Mouse (Mus musculus) lung, postnatal 14 days (tissue): Measurements from ENCODE around the gene Ugt1a5.

ENCODE experiments used
- DNase-seq: peaks from one replicate; pipeline ENCODE4 v3.0.0; 2021

The Ugt1a5 gene

DNA sequence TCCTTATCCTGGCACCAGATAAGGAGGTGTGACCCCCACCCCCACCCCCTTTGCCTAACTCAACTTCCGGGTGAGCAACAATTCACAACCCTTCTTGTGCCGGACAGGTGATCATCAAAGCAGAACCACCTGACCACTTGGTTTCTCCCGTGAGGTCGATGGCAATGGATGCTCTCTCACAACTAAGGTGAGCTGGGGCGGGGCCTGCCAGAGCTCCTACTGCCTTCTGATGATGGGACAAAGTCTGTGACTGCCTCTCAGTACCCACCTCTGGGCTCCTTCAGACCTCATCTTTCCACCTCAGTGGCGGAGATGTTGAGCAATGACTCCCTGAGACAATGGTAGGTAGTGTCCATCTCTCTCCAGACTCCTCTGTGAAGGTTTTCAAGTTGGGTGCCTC, 80.1 kb downstream of the Ugt1a5 start:
- no peak for DNase-seq

DNA sequence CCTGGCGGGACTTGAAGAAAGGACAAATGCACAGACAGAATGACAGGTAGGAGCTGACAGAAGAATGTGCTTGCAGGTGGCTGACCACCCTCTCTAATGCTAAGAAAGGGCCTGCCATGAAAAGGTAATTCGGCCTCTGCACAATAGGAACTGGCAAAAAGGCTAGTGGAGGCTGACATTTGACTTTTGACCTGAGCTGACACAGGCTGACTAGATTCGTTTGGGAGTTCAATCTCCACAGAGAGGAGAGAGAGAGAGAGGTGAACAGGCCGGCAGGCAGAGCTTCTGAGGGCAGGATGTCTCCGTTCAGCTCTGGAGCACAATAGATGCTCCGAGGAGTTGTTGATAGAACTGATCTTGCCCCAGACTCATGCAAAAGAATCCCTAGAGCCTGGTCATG, 80.6 kb downstream of the Ugt1a5 start:
- DNase-seq: no peak

DNA sequence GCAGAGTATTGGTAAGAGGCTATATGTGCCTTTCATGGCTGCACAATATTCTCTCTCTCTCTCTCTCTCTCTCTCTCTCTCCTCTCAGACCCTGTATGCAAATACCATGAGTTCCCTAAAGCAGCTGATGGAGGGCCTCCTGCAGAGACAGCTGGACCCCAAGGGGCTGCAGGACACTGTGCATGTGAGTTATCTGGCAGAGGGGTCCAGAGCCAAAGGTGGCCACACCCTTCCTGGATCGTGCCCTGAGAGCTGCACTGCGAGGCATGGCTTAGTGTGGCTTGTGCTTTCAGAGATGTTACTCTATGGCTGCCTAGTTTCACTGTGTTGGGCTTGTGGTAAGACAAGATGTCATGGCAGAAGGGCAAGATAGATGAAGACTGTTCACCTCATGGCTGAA, 81.8 kb downstream of the Ugt1a5 start:
- DNase-seq: no peak

DNA sequence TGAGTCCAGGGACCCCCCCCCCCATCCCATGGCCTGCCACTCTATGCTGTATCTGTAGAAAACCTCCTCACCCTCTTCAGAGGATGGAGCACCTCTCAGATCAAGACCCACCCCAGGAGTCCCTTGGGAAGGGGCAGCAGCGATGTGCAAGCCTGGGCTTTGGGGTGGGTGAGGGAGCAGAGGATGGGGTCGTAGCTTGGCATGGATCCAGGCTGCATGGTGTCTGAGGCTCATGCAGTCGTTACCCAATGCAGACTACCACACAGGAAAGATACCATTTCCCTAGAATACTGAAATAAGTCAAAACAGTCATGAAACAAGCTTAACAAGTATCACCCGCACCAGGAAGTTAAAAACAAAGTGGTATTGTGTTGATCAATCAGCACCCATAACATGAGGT, 82.8 kb downstream of the Ugt1a5 start:
- no peak for DNase-seq

DNA sequence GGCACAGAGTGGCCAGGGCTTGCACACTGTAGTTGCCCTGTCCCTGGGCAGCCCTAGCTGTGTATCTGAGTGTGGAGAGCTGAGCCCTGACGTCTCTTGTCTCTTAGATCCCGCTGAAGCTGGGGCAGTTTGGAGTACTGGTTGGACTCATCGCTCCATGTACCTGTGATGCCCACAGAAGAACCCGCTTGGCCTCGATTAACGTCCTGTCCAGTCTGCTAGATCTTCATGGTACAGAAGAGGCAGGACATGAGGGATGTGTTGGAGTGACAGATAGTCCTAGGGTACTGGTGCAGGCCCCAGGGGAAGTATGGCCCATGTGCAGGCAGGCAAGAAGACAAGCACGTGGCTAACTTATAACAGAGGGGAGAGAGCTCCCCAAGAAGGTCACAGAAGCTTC, 83.8 kb downstream of the Ugt1a5 start:
- DNase-seq: no peak

DNA sequence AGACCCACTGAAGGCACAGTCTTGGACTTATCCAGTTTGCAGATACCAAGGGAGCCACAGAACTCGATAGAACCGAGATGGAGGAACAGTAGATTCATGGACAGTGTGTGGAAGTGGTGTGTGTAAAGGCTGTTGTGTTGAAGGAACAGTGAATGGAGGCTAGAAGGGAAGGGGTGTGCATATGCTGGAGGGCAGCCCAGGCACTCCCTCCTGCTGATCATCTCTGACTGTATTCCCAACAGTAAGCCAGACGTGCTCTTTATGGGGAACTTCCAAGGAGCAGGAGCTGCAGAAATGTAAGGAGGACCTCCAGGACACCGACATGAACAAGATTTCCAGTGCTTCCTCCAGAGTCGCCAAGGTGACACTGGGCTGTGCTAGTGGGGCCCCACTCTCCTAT, 84.2 kb downstream of the Ugt1a5 start:
- DNase-seq: no peak

DNA sequence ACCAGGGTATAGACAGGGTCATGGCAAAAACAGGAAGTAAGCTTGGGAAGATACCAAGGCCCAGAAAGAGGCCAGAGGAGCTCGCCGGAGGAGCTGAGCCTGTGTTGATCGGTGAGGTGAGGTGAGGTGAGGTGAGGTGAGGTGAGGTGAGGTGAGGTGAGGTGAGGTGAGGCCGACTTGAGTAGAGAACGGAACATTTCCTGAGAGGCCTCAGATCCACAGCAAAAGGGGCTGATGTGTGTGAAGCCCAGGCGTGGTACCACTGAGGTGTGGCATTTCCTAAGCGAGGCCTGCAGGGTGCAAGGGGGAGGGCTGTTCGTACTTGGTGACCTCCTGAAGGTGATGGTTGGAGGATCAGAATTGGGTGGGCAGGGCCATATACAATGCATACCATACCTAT, 87.3 kb downstream of the Ugt1a5 start:
- DNase-seq: no peak

DNA sequence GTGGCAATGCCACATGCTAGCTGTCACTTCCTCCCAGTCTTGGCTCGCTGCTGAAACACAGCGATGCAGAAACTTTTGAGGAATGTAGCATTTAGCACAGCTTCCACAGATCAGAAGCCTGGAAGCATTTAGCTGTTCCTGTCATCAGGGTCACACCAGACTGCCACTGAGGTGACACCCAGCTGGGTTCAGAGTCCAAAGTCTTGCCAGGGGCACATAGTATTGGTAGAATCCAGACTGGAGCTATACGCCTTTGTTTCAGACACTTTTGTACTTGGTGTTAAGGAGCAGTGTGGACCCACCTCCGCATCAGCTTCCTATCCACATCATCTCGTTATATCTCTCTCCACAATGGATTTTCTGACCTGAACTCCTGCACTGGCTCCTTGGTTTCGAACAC, 87.7 kb downstream of the Ugt1a5 start:
- no peak for DNase-seq

DNA sequence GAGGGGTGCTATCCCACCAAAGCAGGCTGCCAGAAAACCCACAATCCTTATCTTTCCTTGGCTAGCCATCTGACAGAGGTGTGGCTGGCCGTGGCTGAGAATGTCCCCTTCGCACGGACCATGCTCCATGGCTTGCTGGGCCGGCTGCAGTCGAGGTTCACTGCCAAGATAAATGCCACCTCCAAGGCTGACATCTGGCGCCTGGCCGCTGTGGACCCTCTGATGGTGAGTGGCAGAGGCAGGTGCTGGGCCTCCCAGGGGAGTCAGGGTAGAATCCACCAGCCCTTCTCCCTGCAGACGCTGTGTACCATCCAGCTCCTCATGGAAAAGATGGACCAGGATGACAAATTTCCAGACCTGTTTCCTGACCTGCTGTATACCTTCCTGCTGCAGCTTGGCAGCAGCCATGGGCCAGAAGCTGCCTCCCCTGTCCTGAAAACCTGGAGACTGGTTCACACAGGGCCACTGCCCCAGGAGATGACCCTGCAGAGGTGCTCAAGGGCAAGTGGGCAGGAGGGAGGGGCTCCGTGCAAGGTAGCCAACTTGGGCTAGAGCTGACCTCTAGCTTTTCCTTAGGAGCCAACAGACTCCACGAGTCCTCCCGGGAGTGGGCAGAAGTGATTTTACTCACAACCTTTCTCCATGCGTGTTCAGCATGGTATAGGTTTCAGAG, 89.1 kb downstream of the Ugt1a5 start:
- DNase-seq: no peak

DNA sequence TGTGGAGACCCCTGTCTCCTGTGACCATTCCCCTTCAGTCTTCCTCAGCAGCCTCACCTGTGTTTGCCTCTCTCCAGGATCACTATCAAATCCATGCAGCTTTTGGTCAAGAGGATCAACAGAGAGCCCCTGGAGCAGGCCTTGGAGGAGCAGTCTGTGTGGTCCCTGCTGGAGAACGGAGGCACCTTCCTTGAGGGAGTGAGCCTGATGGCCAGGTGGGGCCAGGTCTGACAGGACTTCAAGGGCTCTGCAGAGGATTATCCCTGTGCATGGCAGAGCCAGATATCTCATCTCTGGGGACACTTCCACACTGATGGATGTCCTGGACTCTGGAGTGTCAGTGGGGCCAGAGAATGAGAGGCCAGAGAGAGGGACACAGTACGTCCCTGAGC, 89.7 kb downstream of the Ugt1a5 start:
- DNase-seq: no peak

DNA sequence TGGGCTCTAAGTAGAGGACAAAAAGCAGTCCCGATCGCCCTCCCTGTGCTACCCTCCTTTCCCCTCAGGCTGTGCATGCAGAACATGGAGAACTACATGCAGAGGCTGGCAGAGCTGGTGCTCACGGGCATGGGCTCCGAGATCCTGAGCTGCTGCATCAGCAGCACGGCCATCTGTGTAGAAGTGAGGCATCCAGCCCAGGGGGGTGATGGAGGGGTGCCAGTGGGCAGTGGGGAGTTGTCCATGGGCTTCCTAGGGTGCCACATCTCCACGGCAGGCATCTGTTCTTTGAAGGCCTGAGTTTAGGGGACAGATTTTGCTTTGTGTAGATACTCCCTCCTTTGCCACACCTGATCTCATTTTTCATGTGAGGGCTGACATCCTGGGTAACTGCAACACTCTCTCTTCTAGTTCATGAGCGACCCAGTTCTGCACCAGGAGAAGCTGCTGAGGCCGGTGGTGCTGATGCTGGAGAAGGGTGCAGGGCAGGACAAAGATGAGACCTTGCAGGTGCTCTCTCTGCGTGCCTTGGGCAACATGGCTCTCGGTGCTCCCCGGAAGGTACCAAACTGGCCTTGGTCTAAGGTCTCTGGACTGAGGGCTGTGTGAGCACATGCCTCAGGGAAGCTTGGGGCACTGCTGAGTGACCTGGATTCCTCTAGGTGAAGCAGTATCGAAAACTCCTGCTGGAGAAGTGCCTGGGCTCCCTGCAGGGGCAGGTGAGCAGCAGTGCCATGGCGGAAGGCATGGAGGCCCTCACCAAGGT, 90.4 kb downstream of the Ugt1a5 start:
- no peak for DNase-seq

DNA sequence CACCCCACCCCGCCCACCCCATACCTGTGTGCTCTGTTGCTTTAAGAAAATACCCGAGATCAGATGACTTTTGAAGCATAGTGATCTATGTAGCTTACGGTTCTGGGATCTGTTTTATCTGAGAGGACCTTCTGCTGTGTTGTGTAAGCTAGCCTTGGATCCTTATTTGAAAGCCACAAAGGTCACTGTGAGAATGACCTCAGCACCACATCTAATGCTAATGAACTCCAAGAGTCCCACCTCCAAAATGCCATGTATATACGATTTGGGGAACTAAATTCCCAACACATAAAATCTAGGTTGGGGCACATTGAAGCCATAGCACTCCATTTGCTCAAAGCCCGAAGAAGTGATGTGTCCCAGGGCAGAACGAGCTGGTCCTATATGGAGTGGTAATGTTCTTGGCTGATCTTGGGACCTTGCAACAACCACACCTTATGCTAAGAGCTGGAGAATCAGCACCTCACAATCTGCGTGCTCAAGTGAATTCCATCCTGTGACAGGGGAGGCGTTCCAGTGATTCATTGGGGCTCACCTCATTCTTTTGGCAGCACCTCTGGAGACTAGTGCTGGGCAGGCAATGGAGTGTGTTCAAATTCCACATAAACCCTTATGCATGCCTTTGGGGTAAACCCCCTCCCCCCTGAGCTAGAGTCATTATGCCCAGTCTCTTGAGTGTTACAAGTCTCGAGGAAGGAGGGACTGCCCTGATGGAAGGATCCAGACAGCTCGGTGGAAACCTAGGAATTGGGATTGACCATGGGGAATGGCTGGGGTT, 91.3 kb downstream of the Ugt1a5 start:
- DNase-seq: no peak

DNA sequence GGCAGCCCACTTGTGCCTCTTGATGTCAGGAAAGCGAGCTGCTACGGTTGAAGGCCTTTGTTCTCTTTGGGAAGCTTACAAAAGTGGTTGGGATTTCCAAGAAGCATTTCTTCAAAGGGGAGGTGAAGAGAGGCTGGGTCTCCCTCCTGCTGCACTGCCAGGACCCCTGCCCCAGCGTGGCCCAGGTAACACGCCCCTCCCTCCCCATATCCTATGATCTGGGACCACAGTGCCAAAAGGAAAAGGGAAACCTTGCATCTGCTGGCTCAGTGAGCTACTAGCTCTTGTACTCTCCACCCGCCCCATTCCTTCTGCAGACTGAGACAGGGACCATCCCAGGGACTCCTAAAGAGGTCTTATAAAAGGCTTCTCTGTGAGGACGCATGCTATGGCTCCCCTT, 91.9 kb downstream of the Ugt1a5 start:
- DNase-seq: no peak

DNA sequence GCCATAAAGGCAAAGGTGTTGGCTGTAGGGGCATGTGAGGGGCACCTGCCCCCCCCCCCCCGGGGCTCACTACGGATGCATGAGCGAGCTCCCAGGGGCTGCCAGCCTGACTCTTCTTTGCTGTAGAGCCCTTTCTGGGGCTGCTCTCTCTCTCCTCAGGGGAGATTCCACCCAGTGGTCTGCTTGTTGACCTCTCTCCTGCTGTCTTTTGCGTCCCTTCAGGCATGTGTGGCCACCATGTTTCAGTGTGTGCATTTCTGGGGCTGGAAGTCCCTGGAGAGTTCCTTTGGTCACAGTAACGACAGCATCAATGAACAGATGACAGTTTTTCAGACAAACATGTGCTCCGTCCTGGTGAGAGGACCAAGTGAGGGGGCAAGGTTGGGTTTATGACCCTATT, 92.5 kb downstream of the Ugt1a5 start:
- DNase-seq: no peak

DNA sequence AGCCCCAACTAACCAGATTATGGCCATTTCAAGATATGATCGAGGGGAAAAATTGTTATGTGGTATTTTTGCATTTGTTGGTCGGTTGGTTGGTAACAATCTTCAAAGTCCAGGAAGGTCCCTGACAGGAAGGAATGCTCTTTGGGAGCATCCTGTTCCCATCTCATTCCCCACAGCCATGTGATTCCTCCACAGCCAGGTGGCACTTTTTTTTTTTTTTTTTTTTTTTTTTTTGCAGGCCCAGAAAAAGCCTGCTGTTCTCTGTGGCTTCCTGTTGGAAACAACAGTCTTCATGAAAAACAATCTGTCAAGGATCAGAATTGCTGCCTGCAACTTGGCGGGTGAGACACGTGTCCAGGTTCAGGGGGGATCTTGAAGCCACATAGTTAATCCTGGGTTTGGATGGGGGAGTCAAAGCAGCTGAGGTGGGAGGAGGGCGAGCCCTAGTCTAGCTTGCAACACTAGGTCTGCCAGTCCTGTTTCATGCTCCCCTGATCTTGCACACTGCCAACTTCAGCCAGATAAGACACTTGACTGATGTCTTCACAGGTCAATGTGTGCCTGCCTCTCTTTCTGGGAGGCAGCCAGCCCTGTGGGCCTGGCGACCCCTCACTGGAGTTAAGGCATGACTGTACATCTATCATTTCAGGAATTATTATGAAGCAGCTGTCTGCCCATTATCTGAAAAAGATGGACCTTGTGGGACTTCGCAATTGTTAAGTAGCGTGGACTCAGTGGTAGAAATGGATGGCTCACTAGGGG, 93.2 kb downstream of the Ugt1a5 start:
- no peak for DNase-seq

DNA sequence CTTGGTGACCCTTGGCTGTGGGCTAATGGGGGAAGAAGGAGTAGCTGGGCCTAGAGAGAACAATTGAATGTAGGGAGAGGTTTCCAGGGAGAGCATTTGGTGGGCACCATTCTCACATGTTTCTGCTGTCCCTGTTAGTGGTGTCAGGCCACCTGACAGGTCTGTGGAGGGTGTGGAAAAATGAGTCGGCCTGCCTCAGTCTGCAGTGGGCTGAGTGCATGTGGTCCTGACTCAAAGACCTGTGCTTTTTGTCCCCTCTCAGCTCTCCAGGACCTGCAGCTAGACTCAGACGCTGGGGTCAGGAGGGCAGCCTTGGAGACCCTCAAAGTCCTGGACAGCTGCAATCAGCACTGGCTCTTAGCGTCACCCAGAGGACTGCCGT, 93.8 kb downstream of the Ugt1a5 start:
- no peak for DNase-seq

DNA sequence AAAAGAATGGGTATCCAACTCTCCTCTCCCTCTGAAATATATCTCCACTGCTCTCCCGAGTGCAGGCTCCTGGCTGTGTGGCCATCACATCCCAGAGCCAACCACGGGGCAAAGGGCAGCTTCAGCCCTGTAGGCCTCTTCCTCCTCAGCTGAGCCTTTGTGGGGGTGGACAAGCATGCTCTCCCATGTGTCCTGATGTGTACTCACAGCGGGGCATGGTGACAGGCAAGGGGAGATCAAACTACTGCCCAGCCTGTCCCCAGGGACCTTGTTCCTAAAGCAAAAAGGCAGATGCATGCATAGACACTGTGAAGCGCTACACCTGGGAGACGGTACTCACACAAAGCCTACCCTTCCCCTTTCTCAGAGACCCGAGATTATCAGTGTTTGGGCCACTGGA, 94.3 kb downstream of the Ugt1a5 start:
- no peak for DNase-seq

DNA sequence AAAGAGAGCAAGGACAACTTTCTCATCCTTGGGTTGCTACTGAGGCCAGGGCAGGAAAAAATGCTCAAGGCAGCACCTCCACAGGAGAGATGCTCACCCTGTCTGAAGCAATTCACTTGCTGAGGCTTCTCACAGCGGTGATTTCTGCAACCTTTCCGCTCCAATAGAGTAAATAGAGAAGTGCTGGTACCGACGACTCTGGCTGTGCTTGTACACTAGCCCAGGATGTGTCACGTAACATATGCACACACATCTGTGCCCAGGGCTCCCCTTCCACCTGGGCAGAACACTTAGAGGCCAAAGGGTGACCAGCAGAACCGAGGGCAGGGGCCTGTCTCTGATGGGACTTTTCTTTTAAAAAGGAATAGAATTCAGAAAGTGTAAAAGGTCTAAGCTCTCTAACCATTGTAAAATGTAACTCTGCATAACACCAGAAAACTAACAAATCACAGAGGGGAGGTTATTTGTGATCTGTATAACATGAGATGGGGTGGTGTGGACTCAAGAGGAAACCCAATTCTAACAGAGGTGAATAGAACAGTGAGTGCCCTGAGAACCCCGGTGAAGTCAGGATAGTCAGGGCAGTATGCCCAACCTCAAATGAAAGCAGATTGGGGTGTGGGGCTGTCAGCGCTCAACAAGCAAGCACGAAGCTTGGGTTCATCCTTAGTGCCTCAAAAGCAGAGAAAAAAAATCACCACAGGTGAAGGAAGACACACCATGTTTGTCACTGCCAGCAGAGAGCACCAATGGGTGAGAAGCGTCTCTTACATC, 95.0 kb downstream of the Ugt1a5 start:
- no peak for DNase-seq

DNA sequence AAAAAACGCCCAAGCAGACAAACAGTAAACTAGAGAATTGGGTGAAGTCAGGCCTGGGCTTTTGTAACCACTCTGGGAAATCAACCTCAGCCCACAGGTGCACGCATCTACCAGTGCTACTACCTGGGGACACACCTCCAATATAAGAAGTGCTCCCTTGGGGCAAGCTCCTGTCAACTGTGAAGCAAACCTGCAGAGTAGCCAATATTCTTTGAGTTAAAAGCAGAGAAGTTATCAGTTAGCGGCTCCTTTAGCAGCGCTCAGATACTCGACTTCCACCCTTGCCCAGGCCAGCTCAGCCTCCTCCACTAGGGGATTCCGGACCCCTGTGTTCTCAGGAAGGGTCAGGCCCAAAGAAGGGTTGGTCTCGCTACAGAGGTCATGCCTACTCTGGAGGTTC, 95.9 kb downstream of the Ugt1a5 start:
- no peak for DNase-seq

DNA sequence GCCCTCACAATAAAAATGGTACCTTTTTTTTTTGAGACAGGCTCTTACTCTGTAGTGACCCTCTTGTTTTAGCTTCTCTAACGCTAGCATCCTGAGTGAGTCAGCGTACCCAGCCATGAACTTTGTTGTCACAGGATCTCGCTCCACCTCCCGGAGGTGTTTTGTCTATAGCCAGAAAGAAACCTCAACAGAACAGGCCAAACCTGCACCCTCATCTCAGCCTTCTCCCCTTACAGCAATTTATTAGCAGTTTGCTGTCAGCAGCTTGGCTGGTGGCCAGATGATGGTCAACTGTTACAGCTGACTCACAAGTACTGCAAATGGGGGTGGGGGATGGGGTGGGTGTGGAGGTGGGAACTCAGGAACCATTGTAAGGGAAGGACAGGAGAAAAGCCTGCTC, 96.4 kb downstream of the Ugt1a5 start:
- DNase-seq: no peak

DNA sequence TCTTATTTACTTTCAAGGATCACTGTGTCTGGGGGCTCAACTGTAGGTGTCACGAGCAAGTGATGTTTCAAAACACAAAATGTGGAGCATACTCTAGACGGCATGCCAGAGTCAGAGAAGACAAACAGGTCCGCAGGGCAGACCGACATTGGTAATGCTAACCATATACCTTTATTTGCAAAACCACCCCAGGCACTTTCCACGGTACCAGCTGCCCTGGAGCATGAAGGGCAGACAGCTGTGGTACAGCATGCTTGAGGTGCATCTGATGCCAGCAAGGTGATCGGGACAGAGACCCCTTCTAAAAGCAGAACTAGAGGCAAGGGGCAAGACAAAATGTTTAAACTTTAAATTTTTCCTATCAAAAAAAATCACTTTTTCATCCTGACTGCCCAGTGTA, 97.1 kb downstream of the Ugt1a5 start:
- DNase-seq: no peak

DNA sequence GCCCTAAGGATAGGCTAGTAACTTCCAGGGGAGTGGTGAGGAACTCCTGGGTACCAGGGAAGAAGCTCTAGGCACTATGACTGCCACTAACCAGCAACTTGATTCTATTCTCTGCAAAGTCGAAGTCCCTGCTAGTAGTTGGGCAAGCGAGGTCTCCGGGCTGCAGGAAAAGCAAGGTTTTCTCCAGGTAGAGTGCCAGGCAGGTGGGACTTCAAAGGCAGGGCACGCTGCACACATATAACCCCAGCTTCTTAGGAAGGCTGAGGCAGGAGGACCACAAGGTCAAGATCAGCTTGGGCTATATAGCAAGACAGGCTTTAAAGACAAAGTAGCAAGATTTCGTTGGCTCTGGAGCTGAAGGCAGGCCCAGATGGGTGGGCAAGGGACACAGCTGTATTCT, 98.0 kb downstream of the Ugt1a5 start:
- DNase-seq: no peak
